Mouse (Mus musculus) neural tube, embryonic 12.5 days (tissue): Measurements from ENCODE around the gene Gfap. TPM values are rescaled to one million over a fixed set of nuclear protein-coding genes. Genes with fewer than 3 reads are reported as not detected.

Source experiments
- ATAC-seq: fragments of 200-750 bp; cut with Nextera tagmentation; 2 replicates; pipeline ENCODE4 v1.8.0; 2017; ENCODE audit warnings: low read depth, mild to moderate bottlenecking, moderate TSS enrichment, moderate library complexity; ENCODE audit not compliant: low FRiP score
- H3K27ac ChIP-seq: fragments of 300-500 bp; sonication (generic); 2 replicates; pipeline ENCODE4 v1.5.1; 2016
- H3K27me3 ChIP-seq: fragments of 300-500 bp; sonication (generic); replicated peaks from 2 replicates; pipeline ENCODE4 v1.6.1; 2016; ENCODE audit warnings: mild to moderate bottlenecking
- H3K36me3 ChIP-seq: fragments of 300-500 bp; sonication (generic); 2 replicates; pipeline ENCODE4 v1.6.1; 2016; ENCODE audit warnings: mild to moderate bottlenecking
- H3K4me1 ChIP-seq: fragments of 300-500 bp; sonication (generic); 2 replicates; pipeline ENCODE4 v1.6.1; 2016
- H3K4me2 ChIP-seq: fragments of 300-500 bp; sonication (generic); replicated peaks from 2 replicates; pipeline ENCODE4 v1.6.1; 2016; ENCODE audit warnings: mild to moderate bottlenecking
- H3K4me3 ChIP-seq: fragments of 300-500 bp; sonication (generic); 2 replicates; pipeline ENCODE4 v1.5.1; 2016
- H3K9ac ChIP-seq: fragments of 300-500 bp; sonication (generic); 2 replicates; pipeline ENCODE4 v1.6.1; 2016; ENCODE audit warnings: mild to moderate bottlenecking
- H3K9me3 ChIP-seq: fragments of 300-500 bp; sonication (generic); 2 replicates; pipeline ENCODE4 v1.6.1; 2016; ENCODE audit warnings: mild to moderate bottlenecking
- WGBS: fragments of 180-500 bp; shearing (Covaris S2); methylation state at CpG from one replicate; pipeline ENCODE4 v1.1.7; 2016; 5-methylcytosine and 5-hydroxymethylcytosine counted together
- polyA plus RNA-seq: library from polyadenylated mRNA; unstranded; fragments of >200 nt; fragmentation: Nextera tagmentation; extraction: Ambion mirVana; gene quantifications from 2 replicates; pipeline ENCODE4 v1.2.1, GENCODE M21; 2016

The Gfap gene
- polyA plus RNA-seq, 1 experiment from 2014 or later: 0.11 TPM

DNA sequence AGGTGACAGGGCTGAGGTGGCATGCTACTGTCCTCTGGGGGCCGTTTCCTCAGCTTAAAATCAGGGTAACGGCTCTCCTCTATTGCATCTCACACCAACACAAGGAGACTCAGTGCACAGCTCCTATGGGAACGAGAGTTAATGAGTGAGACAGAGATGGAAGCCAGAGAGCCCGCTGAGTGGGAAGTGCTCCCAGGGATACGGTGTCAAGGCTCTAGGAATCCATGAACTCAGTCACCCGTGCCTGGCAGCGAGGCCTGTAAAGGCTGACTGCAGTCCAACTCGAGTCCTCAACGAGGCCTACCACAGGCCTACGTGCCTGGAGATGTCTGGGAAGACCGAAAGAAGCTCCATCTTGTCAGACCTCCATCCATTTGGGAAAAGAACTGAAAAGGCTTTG lies 41.8 kb downstream of the Gfap start:
- H3K4me3 ChIP-seq: no peak overlapping the region
- H3K9ac ChIP-seq: no peak overlapping the region
- no peak for ATAC-seq
- H3K36me3 ChIP-seq: peaks cover 90% of the 10 kb centered on the region
- 88% methylated on average over 11 of the region's 11 CpGs for WGBS
- no peaks in the 10 kb centered on the region for H3K27me3 ChIP-seq
- no peak overlapping the region for H3K4me2 ChIP-seq
- no peaks in the 10 kb centered on the region for H3K9me3 ChIP-seq
- no peaks in the 10 kb centered on the region for H3K4me1 ChIP-seq
- H3K27ac ChIP-seq: no peak overlapping the region

DNA sequence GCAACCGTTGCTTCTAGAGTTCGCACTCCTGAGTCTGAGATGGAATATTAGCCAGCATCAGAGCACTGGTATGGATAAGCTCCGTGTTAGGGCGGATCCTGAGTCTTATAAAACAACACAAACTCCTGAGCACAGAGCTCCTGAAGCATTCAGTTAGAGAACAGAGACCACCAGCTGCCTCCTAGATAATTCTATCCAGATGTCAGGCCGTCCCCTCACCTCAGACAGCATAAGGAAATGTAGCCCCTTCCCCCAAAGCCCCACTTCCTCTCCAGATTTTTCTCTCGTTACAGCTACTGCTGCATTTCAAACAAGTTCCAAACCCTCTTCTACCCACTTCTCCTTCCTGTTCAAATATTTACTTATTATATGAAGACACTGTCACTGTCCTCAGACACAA lies 44.8 kb downstream of the Gfap start:
- ATAC-seq: no peak
- H3K27me3 ChIP-seq: no peaks in the 10 kb centered on the region
- H3K27ac ChIP-seq: no peak overlapping the region
- no peaks in the 10 kb centered on the region for H3K9me3 ChIP-seq
- no peak overlapping the region for H3K4me3 ChIP-seq
- no peak overlapping the region for H3K9ac ChIP-seq
- peaks cover 91% of the 10 kb centered on the region for H3K36me3 ChIP-seq
- no peak overlapping the region for H3K4me2 ChIP-seq
- 86% methylated on average over 6 of the region's 6 CpGs for WGBS
- no peaks in the 10 kb centered on the region for H3K4me1 ChIP-seq

- Histone ChIP-seq H3K4me3 (no peak overlapping the region), H3K27ac (no peak overlapping the region), H3K27me3 (no peaks in the 10 kb centered on the region), H3K9me3 (no peaks in the 10 kb centered on the region), H3K4me2 (no peak overlapping the region), H3K4me1 (no peaks in the 10 kb centered on the region), H3K36me3 (peaks cover 91% of the 10 kb centered on the region), H3K9ac (no peak overlapping the region)
- ATAC-seq: no peak
These were observed 47.0 kb downstream of the Gfap start for GRCm38 (mm10) chr11:102853760-102854159.

GRCm38 (mm10) chr11:102851883-102852282 lies 48.8 kb downstream of the Gfap start:
- H3K9me3 ChIP-seq: no peaks in the 10 kb centered on the region
- H3K4me2 ChIP-seq: no peak overlapping the region
- no peak overlapping the region for H3K4me3 ChIP-seq
- peaks cover 92% of the 10 kb centered on the region for H3K36me3 ChIP-seq
- H3K9ac ChIP-seq: no peak overlapping the region
- H3K27me3 ChIP-seq: no peaks in the 10 kb centered on the region
- no peak overlapping the region for H3K27ac ChIP-seq
- WGBS: 72% methylated on average over 5 of the region's 5 CpGs
- no peak for ATAC-seq
- no peaks in the 10 kb centered on the region for H3K4me1 ChIP-seq

GRCm38 (mm10) chr11:102845926-102846325 lies 54.8 kb downstream of the Gfap start:
- no peak overlapping the region for H3K4me3 ChIP-seq
- no peak overlapping the region for H3K4me2 ChIP-seq
- no peak overlapping the region for H3K9ac ChIP-seq
- H3K4me1 ChIP-seq: no peaks in the 10 kb centered on the region
- no peaks in the 10 kb centered on the region for H3K9me3 ChIP-seq
- H3K27ac ChIP-seq: no peak overlapping the region
- H3K27me3 ChIP-seq: no peaks in the 10 kb centered on the region
- WGBS: 88% methylated on average over 10 of the region's 10 CpGs
- peaks cover 100% of the 10 kb centered on the region for H3K36me3 ChIP-seq
- no peak for ATAC-seq

DNA sequence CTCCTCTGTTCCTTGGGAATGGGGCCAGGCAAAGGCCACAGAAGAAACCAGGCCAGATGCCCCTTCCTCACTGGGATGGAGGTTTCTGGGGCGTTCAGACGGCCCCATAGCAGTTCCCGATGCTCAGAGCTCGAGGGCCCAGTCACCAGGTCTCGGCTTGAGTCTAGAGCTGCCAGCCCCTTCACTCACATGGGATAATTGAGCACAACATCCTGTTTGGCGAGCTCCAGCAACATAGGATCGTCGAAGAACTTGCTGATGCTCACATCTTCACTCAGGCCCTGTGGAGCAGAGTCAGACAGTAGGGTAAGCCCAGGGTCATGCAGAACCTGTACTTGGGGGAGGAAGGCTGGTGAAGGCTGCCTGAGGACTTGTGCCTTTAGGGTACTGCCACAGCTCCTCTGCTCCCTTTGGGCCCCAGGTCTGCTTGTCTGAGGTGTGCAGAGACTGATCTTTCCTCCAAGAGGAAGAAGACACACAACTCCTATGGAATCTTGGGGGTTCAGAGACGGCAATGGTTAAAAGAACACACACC lies 62.0 kb downstream of the Gfap start:
- 91% methylated on average over 9 of the region's 9 CpGs for WGBS
- no peak overlapping the region for H3K27ac ChIP-seq

DNA sequence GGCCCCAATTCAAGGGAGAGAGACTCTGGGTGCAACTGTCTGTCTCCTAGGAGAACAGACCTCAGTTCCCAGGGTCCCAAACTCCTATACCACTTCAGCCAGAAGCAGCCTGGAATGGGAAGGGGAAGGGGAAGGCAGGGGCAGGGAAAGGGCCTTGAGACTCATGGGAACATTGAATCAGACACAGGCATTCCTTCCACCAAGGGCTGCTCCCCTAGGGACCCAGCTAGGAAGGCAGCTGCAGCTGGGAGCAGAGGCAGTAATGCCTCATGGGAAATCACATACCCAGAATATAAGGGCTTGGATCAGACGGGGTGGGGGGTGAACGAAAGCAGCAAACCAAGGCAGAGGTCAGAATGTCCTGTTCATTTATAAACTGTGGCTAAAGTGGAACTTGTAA lies 62.6 kb downstream of the Gfap start:
- peaks cover 70% of the 10 kb centered on the region for H3K36me3 ChIP-seq
- H3K4me2 ChIP-seq: no peak overlapping the region
- 88% methylated on average over 2 of the region's 2 CpGs for WGBS

More for the DNA sequence above, 62.0 kb downstream of the Gfap start:
- no peaks in the 10 kb centered on the region for H3K27me3 ChIP-seq
- H3K4me2 ChIP-seq: no peak overlapping the region
- H3K9ac ChIP-seq: no peak overlapping the region
- no peak for ATAC-seq
- H3K4me3 ChIP-seq: no peak overlapping the region
- H3K36me3 ChIP-seq: peaks cover 75% of the 10 kb centered on the region
- H3K4me1 ChIP-seq: no peaks in the 10 kb centered on the region
- no peaks in the 10 kb centered on the region for H3K9me3 ChIP-seq

DNA sequence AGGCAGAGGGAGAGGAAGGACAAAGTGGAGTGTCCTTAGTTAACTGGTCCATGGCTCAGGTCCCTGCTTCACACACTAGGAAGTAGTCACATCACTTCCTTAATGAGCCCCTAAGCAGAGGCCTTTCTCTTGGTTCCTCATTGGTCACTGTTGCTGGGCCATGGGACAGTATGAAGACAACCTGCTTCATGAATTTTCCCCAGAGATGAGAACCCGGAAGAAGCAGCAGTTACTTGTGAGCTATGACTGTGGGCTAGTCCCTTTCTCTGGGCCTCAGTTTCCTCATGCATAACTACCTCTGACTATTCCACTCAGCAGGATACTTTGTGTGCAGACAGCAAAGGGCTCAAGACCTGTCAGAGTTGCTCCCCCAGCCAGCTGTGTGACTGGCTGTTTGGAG lies 63.3 kb downstream of the Gfap start:
- no peak overlapping the region for H3K27ac ChIP-seq
- no peaks in the 10 kb centered on the region for H3K27me3 ChIP-seq
- H3K9me3 ChIP-seq: no peaks in the 10 kb centered on the region
- no peak overlapping the region for H3K4me3 ChIP-seq
- ATAC-seq: no peak
- no peak overlapping the region for H3K9ac ChIP-seq
- no peaks in the 10 kb centered on the region for H3K4me1 ChIP-seq
- H3K4me2 ChIP-seq: no peak overlapping the region
- H3K36me3 ChIP-seq: peaks cover 62% of the 10 kb centered on the region
- WGBS: 90% methylated on average over 1 of the region's 1 CpGs

More for the DNA sequence above, 62.6 kb downstream of the Gfap start:
- Histone ChIP-seq H3K27me3 (no peaks in the 10 kb centered on the region), H3K4me1 (no peaks in the 10 kb centered on the region), H3K9ac (no peak overlapping the region), H3K4me3 (no peak overlapping the region), H3K9me3 (no peaks in the 10 kb centered on the region), H3K27ac (no peak overlapping the region)
- no peak for ATAC-seq

Other genes with a start within 250 kb of the Gfap start
- 0.58 and 0.60 TPM in 2 replicates for gene Meioc, start 237.2 kb downstream of the Gfap start, polyA plus RNA-seq
- 43.7 and 45.9 TPM in 2 replicates for gene Ccdc43, start 203.1 kb downstream of the Gfap start, polyA plus RNA-seq
- 33.2 and 41.6 TPM in 2 replicates for gene Adam11, start 139.5 kb downstream of the Gfap start, polyA plus RNA-seq
- gene Gjc1, start 81.2 kb downstream of the Gfap start, polyA plus RNA-seq: 83.3 and 84.9 TPM in 2 replicates
- gene Higd1b, start 65.1 kb downstream of the Gfap start, polyA plus RNA-seq: not detected in 2 replicates
- 204 and 218 TPM in 2 replicates for gene Eftud2, start 19.9 kb downstream of the Gfap start, polyA plus RNA-seq
- gene Ccdc103, start 19.7 kb downstream of the Gfap start, polyA plus RNA-seq: 1.5 and 1.8 TPM in 2 replicates
- gene Fam187a, start 15.7 kb downstream of the Gfap start, polyA plus RNA-seq: not detected in 2 replicates
- gene Kif18b, start 24.2 kb upstream of the Gfap start, polyA plus RNA-seq: 5.9 and 8.3 TPM in 2 replicates
- 2.9 and 3.8 TPM in 2 replicates for gene C1ql1, start 45.8 kb upstream of the Gfap start, polyA plus RNA-seq
- 44.9 and 49.7 TPM in 2 replicates for gene Nmt1, start 127.3 kb upstream of the Gfap start, polyA plus RNA-seq
- gene Dcakd, start 127.4 kb upstream of the Gfap start, polyA plus RNA-seq: 150 and 170 TPM in 2 replicates
- 1.1 and 1.2 TPM in 2 replicates for gene Plcd3, start 200.7 kb upstream of the Gfap start, polyA plus RNA-seq
- gene Acbd4, start 200.8 kb upstream of the Gfap start, polyA plus RNA-seq: 6.6 and 10.1 TPM in 2 replicates
- 2.9 and 3.0 TPM in 2 replicates for gene Hexim1, start 215.3 kb upstream of the Gfap start, polyA plus RNA-seq
- 9.9 and 12.2 TPM in 2 replicates for gene Hexim2, start 231.5 kb upstream of the Gfap start, polyA plus RNA-seq